Mouse (Mus musculus) gastrocnemius, postnatal 36 days (tissue): ENCODE data around the gene Med14. TPM values are rescaled to one million over a fixed set of nuclear protein-coding genes. Genes with fewer than 3 reads are reported as not detected.

ENCODE experiments used
- DNase-seq, 2 experiments: peaks; one replicate each; pipeline ENCODE4 v3.0.0; 2022
- intact Hi-C: fragments of 180-260 bp; cut with DNase I; formaldehyde crosslinking; loops from one replicate; pipeline ENCODE4 v1.15.1; 2025
- total RNA-seq, 2 experiments: library from RNA; stranded (reverse); gene quantifications; 2 replicates each; pipeline ENCODE4 v1.2.3; 2021

Med14 gene
- total RNA-seq, 2 experiments from 2014 or later = 20.6 to 22.2 TPM

DNA sequence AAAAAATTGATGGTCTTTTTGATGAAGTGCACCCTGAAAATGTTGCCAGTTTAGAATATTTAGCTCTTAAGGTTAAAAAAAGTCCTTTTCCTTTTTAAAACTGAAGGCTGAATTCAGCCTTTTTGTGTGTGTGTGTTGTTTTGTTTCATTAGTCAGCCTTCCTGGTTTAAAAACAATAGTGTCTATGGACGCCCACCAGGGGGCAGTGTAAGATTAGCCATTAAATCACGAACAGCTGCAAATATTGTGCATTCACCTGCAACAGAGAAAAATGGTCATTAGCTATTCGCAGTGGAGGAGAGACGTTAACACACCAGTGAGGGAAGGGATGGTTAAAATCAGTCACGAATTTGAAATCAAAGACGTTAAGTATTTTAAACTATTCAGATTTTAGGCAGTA is 84.5 kb downstream of the Med14 start:
- peak; percentile 13 to 52 for DNase-seq
- intact Hi-C loops = loop anchor here (5.0 kb wide), 2 partner anchors 115 to 175 kb away; no protein-coding TSS in a partner anchor

DNA sequence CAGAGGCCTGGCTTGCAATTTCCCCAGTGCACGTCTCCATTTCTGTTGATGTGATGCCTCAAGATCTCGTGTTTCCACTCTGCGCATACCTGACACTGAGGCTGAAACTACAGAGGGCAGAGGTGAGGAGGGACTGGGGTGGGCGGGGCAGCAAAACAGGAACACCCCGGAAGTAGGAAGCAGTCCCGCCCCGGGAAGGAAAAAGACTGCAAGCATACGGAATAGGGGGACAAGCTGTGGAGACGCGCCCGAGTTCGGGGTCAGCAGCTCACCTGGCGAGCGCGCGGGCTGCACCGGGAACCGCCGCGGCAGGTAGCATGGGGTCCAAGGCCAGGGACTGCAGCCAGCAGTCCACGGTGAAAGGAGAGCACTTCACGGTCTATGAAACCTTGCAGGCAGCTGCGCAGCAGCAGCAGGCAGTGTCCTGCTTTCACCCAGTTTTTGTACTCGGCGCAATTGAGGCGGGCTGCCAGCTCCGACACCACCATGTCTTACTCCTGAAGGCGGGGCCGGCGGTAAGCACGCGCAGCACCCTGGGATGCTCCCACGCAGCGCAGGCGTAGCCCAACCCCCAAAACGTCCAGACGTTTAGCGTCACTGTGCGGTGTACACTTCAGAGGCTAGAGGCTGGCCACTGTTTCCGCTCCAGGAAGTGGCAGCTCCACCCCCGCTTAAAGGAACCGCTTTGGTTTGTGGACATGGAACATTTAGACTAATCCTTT is 88.7 kb downstream of the Med14 start, which contains the start of gene 1810030O07Rik:
1810030O07Rik (minus strand) TSS at position 615 of the 722 bp plus-strand sequence.
- peak; percentile 75 to 85 for DNase-seq
- intact Hi-C loops = no loop called here

DNA sequence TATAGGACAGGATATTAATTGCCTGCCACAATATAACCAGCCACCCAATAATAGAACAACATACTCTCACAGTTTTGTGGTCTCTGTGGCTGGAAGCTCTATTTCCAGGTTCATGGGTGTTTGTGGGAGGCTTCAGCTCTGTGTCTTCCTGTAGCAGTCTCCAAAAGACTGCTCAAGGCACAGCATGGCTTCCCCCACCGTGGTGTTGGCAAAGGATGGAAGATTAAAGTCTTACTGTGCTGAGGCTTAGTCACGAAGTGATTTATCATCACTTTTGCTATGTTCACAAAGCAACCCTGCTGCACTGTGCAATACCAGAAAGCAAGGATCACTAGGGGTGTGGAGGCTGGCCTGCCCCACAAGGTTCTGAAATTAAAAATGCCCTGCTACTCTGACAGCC is 108.0 kb downstream of the Med14 start:
- DNase-seq = no peak
- intact Hi-C loops = no loop called here

DNA sequence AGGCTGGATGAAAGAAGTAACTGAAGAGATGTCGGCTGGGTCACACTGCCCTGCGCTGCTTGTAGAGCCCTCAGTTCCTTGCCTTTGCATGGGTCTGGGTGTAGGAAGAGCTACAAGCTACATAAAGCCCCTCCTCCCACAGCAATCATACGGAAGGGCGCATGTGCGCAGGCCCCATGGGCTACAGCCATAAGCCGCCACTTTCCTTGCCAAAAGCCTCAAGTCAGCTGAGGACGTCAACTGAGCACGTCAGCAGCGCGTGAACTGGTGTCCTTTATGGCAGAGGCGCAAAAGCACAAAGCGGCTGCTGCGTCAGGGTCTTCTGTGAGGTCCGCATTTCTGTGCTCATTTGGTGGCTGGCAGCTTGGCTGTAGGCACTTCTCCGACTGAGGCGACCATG is 110.0 kb downstream of the Med14 start:
- intact Hi-C loops = no loop called here
- DNase-seq = no peak

DNA sequence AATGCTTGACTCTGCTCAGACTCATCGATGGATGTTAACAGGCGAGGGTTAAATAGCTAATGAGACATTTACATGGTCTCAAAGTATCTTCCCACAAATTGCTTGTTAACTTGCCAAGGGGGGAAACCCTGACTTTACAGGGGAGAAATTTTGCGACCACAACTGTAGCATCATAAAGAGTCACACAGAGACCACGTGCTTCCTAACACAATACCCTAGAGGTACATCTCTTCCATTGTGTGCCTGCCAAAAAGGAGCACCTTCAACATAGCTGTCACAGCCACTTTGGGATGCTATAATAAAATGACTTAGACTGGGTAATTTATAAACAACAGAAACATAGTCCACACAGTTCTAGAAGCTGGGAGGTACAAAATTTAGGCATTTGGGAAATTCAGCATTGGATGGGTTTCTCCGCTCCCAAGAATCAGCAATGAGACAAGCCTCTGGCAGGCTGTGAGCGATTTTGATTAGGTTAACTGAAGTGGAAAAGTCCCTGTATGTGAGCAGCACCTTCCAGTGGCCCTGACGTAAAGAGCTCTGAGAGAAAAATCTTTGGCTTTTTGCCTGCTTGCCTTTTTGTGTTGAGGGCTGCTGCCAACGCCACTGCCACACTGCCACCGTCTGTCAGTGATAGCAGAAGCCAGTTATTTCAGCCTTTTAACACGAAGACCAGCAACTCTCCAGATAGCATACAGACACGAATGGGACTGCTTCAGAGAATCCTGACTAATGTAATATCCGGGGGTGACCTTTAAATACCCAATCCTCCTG is 116.2 kb downstream of the Med14 start:
- intact Hi-C loops = loop anchor here (5.0 kb wide), 1 partner anchor 103 kb away; no protein-coding TSS in a partner anchor

DNA sequence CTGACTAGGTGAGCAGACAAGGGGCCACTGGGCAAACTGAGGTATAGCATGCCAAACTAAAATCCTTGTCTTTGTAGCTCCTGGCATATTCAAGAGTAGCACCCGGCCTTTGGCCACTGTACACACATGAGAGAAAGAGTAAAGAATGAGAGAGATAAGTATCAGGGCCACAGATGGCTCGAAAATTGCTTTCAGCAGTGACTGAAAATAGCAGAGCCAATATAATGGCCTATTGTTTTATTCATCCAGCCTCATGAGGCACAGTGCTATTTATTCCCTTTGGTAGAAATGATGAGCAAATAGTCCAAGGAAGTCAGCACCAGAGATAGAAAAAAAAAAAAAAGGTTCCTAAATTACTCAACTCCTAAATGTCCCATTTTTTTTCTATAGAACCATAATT is 116.9 kb downstream of the Med14 start:
- intact Hi-C loops = loop anchor here (5.0 kb wide), 1 partner anchor 103 kb away; no protein-coding TSS in a partner anchor

More for the DNA sequence above, 116.2 kb downstream of the Med14 start:
- DNase-seq = no peak

More for the DNA sequence above, 116.9 kb downstream of the Med14 start:
- no peak for DNase-seq

Other genes starting within 250 kb of the Med14 start
- gene Atp6ap2, start 174.3 kb downstream of the Med14 start, total RNA-seq = 10 to 100 TPM in 1 of 2 experiments, 1 to 10 TPM in 1; 8.9 to 11.2 TPM
- gene 1810030O07Rik, start 88.4 kb downstream of the Med14 start, total RNA-seq = 1 to 10 TPM; 6.6 to 7.0 TPM